ENCODE assay signal across 9 mouse cellular contexts in the genomic region with DNA sequence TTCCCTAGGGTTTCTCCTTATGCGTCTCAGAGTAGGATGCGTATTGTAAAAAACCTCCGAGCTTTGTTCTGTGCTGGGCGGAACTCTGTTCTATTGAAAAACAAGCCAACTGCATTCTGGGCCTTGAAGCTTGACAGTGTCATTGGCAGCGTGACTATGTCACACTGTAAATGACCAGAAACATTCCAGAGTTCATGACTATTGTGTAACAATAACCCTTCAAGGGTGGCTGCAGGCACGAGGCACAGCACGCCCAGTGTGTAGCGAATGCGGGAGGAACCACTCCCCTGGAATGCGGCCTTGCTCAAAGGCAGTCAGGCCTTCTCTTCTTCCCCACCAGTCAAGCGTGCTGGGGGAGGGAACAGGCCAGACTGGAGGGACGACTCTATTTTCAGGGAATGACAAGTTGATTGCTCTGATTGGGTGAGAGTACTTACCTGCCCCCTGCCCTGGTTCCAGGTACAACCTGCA.
DNase-seq lines count a peak whose midpoint lies in the region; ATAC-seq lines count a peak whose summit lies in the region.
"Had no signal": no experiment of that assay in that cellular context is flagged by ENCODE, and none has a peak within 500 bp of the region (broad histone marks: within the 10 kb centered on the region; RNA-seq: fewer than 3 reads in every experiment).

No protein-coding gene starts in this region.

- peaks cover 12% of the 10 kb centered on the region for H3K4me1 ChIP-seq in hindbrain, embryonic 10.5 days (replicated peaks)
- H3K4me1 ChIP-seq in limb, embryonic 15.5 days: no peaks in the 10 kb centered on the region
- no peaks in the 10 kb centered on the region for H3K4me1 ChIP-seq in stomach, embryonic 16.5 days (ENCODE audit: control insufficient read depth, insufficient read depth, low read length)

- H3K36me3 ChIP-seq in hindbrain, embryonic 10.5 days: no peaks in the 10 kb centered on the region
- H3K36me3 ChIP-seq in limb, embryonic 15.5 days: no peaks in the 10 kb centered on the region
- no peaks in the 10 kb centered on the region for H3K36me3 ChIP-seq in stomach, embryonic 16.5 days (ENCODE audit: control insufficient read depth, insufficient read depth, low read length)

- no peak overlapping the region for H3K27ac ChIP-seq in hindbrain, embryonic 10.5 days
- H3K27ac ChIP-seq in limb, embryonic 15.5 days: no peak overlapping the region
- peak overlapping the region; percentile 83 for H3K27ac ChIP-seq in stomach, embryonic 16.5 days (ENCODE audit: low read length)
- H3K27ac ChIP-seq: liver, embryonic 14.5 days had no signal

- 33% methylated on average over 12 of the region's 12 CpGs for WGBS in hindbrain, embryonic 10.5 days
- 61% methylated on average over 12 of the region's 12 CpGs for WGBS in limb, embryonic 15.5 days
- 59% methylated on average over 12 of the region's 12 CpGs for WGBS in stomach, embryonic 16.5 days

- peak; percentile 16 for DNase-seq in 3134 (ENCODE audit: extremely low read depth, insufficient read length, low spot score)
- DNase-seq in ZHBTc4 (ENCODE audit: low read depth, low spot score): peak; percentile 95
- DNase-seq in hindbrain, embryonic 10.5 days (ENCODE audit: low spot score): peak; percentile 57
- no peak for DNase-seq in cerebellum, adult 8-10 months
- DNase-seq in cerebellum, adult 9-11 months: no peak

- H3K27me3 ChIP-seq in hindbrain, embryonic 10.5 days (ENCODE audit: insufficient read depth, poor library complexity, severe bottlenecking): peaks cover 60% of the 10 kb centered on the region
- H3K27me3 ChIP-seq in limb, embryonic 15.5 days: no peaks in the 10 kb centered on the region
- no peaks in the 10 kb centered on the region for H3K27me3 ChIP-seq in stomach, embryonic 16.5 days (ENCODE audit: control insufficient read depth, insufficient read depth, low read length)

- no peak overlapping the region for H3K4me2 ChIP-seq in limb, embryonic 15.5 days
- H3K4me2 ChIP-seq in stomach, embryonic 16.5 days (ENCODE audit: low read depth, low read length): no peak overlapping the region

- H3K4me3 ChIP-seq in hindbrain, embryonic 10.5 days: no peak overlapping the region
- H3K4me3 ChIP-seq in limb, embryonic 15.5 days: no peak overlapping the region
- H3K4me3 ChIP-seq in stomach, embryonic 16.5 days (replicated peaks; ENCODE audit: low read length): no peak overlapping the region

- peak; percentile 64; the same call in 1 of the 2 replicates for ATAC-seq in limb, embryonic 15.5 days (ENCODE audit: insufficient number of reproducible peaks, low FRiP score, low TSS enrichment, low read depth)
- peak; percentile 90 for ATAC-seq in stomach, embryonic 16.5 days (ENCODE audit: insufficient read depth, low FRiP score)
- ATAC-seq in activated CD4-positive, CD25-positive, alpha-beta regulatory T cell, adult 4 months: no peak

- H3K9me3 ChIP-seq in hindbrain, embryonic 10.5 days: no peaks in the 10 kb centered on the region
- no peaks in the 10 kb centered on the region for H3K9me3 ChIP-seq in limb, embryonic 15.5 days
- H3K9me3 ChIP-seq in stomach, embryonic 16.5 days (replicated peaks; ENCODE audit: control insufficient read depth, low read length): no peaks in the 10 kb centered on the region

- H3K9ac ChIP-seq in limb, embryonic 15.5 days: no peak overlapping the region
- no peak overlapping the region for H3K9ac ChIP-seq in stomach, embryonic 16.5 days (ENCODE audit: low read length)
- H3K9ac ChIP-seq: liver, embryonic 14.5 days had no signal

Comparison
In these comparisons a context has a peak if more than half of its experiments do, and no peak if none do; other contexts are left out.
1. DNase-seq: peak in 3134 (single experiment), ZHBTc4 (single experiment) and hindbrain, embryonic 10.5 days (single experiment); none in cerebellum, adult 8-10 months (single experiment) and cerebellum, adult 9-11 months (single experiment).